Mouse (Mus musculus): Measurements from ENCODE around the gene Zfp942. TPM values are rescaled to one million over a fixed set of nuclear protein-coding genes. Genes with fewer than 3 reads are reported as not detected.
"Not testable (repeated sequence)": the region's sequence is repeated elsewhere in the genome, so short reads cannot be mapped to it uniquely, and the experiment has no call there.

The Zfp942 gene
- polyA plus RNA-seq (2015; fragmentation: Nextera tagmentation; extraction: Ambion mirVana) = 23.2 and 23.5 TPM in 2 replicates

- peak; percentile 97 for ATAC-seq (replicated peaks)
- not testable (repeated sequence) for H3K9me3 ChIP-seq, H3K36me3 ChIP-seq, H3K27me3 ChIP-seq
- Histone ChIP-seq H3K27ac (replicated peaks) (peak within 1 kb of the TSS; percentile 86), H3K4me2 (replicated peaks) (peak within 1 kb of the TSS; percentile 52), H3K9ac (replicated peaks) (peak within 1 kb of the TSS; percentile 84), H3K4me1 (peaks cover 27% of the 10 kb centered on the region), H3K4me3 (peak within 1 kb of the TSS; percentile 74)
- under 1% methylated on average over 45 of the region's 55 CpGs for WGBS
Observed at GRCm38 (mm10) chr17:21962107-21962907, at the start of gene Zfp942, which contains the start of gene Zfp943. TSS of gene Zfp942 (minus strand) at chr17:21962464. TSS of gene Zfp943 (plus strand) at chr17:21962552.

- no peaks in the 10 kb centered on the region for H3K27me3 ChIP-seq
- peak overlapping the region; percentile 46; the same call in 1 of the 2 replicates for H3K9ac ChIP-seq (replicated peaks)
- H3K9me3 ChIP-seq = peaks cover 6% of the 10 kb centered on the region; the same call in 1 of the 2 replicates
- H3K36me3 ChIP-seq = peaks cover 7% of the 10 kb centered on the region
- H3K27ac ChIP-seq (replicated peaks) = no peak overlapping the region
- peak overlapping the region; percentile 74 for H3K4me3 ChIP-seq
- H3K4me2 ChIP-seq (replicated peaks) = peak overlapping the region; percentile 50
- 53% methylated on average over 4 of the region's 4 CpGs for WGBS
- H3K4me1 ChIP-seq = peaks cover 27% of the 10 kb centered on the region
- no peak for ATAC-seq (replicated peaks)
Observed at GRCm38 (mm10) chr17:21963302-21963701, 1.0 kb upstream of the Zfp942 start.

- peak; percentile 99 for ATAC-seq (replicated peaks)
- WGBS = under 1% methylated on average over 24 of the region's 24 CpGs
- H3K4me1 ChIP-seq, H3K36me3 ChIP-seq, H3K27me3 ChIP-seq, H3K9me3 ChIP-seq: not testable (repeated sequence)
- peak within 1 kb of the TSS; percentile 85 for H3K4me3 ChIP-seq
- peak within 1 kb of the TSS; percentile 76 for H3K4me2 ChIP-seq (replicated peaks)
- H3K27ac ChIP-seq (replicated peaks) = peak within 1 kb of the TSS; percentile 67
- H3K9ac ChIP-seq (replicated peaks) = peak within 1 kb of the TSS; percentile 84
Observed at GRCm38 (mm10) chr17:21909456-21910052, 52.7 kb downstream of the Zfp942 start, which contains the start of gene Zfp995. TSS of gene Zfp995 (minus strand) at chr17:21909926.

- H3K4me2 ChIP-seq (replicated peaks) = peak overlapping the region; percentile 76
- 6% methylated on average over 3 of the region's 3 CpGs for WGBS
- peak overlapping the region; percentile 67 for H3K27ac ChIP-seq (replicated peaks)
- H3K9ac ChIP-seq (replicated peaks) = peak overlapping the region; percentile 84
- peaks cover 6% of the 10 kb centered on the region; the same call in 1 of the 2 replicates for H3K36me3 ChIP-seq
- H3K27me3 ChIP-seq = no peaks in the 10 kb centered on the region
- peaks cover 9% of the 10 kb centered on the region for H3K4me1 ChIP-seq
- ATAC-seq (replicated peaks) = peak; percentile 80
- H3K4me3 ChIP-seq = peak overlapping the region; percentile 85
- H3K9me3 ChIP-seq = no peaks in the 10 kb centered on the region
Observed at GRCm38 (mm10) chr17:21909039-21909438, 53.2 kb downstream of the Zfp942 start.

Other genes starting within 250 kb of the Zfp942 start
- gene Zfp229, start 231.7 kb downstream of the Zfp942 start, polyA plus RNA-seq (2015; fragmentation: Nextera tagmentation; extraction: Ambion mirVana) = 11.1 and 13.7 TPM in 2 replicates
- gene Zfp820, start 116.7 kb downstream of the Zfp942 start, polyA plus RNA-seq (2015; fragmentation: Nextera tagmentation; extraction: Ambion mirVana) = 3.0 and 3.1 TPM in 2 replicates
- 13.9 and 15.2 TPM in 2 replicates for gene Zfp995, start 52.5 kb downstream of the Zfp942 start, polyA plus RNA-seq (2015; fragmentation: Nextera tagmentation; extraction: Ambion mirVana)
- gene Zfp943, start 88 bp upstream of the Zfp942 start, polyA plus RNA-seq (2015; fragmentation: Nextera tagmentation; extraction: Ambion mirVana) = 20.7 and 23.2 TPM in 2 replicates
- gene Zfp947, start 203.7 kb upstream of the Zfp942 start, polyA plus RNA-seq (2015; fragmentation: Nextera tagmentation; extraction: Ambion mirVana) = 1.8 TPM in 2 replicates